Mouse (Mus musculus): ENCODE measurements at regions not wholly inside any gene's neighbourhood (a gene's known extent, or its start where the extent isn't known, plus 50 kb on each side); places are given as distances from the start of the nearest gene placed in this dataset.
"Not testable (repeated sequence)": the region's sequence is repeated elsewhere in the genome, so short reads cannot be mapped to it uniquely, and the experiment has no call there.

- DNase-seq (ENCODE audit: low read depth in 2 of 2, low spot score in 2 of 2) = no peak
These were observed 86.6 kb upstream of the Vmn1r2 start for GRCm38 (mm10) chr4:3080385-3081125.

DNA sequence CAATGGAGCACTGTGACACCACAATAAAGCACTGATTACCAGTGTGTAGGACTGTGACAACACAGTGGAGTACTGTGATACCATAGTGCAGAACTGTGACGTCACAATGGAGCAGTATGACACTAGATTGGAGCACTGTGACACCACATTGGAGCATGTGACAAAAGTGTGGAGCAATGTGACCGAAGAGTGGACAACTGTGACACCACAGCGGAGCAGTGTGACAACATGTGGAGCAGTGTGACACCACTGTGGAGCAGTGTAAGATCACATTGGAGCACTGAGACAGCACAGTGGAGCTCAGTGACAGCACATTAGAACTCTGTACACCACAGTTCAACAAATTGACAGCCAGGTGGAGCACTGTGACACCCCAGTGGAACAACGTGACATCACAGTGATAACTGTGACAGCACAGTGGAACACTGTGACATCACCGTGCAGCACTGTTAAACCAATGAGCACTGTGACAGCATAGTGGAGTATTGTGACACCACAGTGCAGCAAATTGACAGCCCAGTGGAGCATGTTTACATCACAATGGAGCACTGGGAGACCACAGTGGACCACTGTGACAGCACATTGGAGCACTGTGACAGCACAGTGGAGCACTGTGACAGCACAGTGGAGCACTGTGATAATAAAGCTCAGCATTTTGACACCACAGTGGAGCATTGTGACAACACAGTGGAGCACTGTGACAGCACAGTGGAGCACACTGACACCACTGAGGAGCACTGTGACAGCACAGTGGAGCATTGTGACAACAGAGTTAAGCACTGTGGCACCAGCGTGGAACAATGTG is 85.8 kb upstream of the Vmn1r2 start:
- DNase-seq (ENCODE audit: low read depth in 2 of 2, low spot score in 2 of 2) = no peak

DNA sequence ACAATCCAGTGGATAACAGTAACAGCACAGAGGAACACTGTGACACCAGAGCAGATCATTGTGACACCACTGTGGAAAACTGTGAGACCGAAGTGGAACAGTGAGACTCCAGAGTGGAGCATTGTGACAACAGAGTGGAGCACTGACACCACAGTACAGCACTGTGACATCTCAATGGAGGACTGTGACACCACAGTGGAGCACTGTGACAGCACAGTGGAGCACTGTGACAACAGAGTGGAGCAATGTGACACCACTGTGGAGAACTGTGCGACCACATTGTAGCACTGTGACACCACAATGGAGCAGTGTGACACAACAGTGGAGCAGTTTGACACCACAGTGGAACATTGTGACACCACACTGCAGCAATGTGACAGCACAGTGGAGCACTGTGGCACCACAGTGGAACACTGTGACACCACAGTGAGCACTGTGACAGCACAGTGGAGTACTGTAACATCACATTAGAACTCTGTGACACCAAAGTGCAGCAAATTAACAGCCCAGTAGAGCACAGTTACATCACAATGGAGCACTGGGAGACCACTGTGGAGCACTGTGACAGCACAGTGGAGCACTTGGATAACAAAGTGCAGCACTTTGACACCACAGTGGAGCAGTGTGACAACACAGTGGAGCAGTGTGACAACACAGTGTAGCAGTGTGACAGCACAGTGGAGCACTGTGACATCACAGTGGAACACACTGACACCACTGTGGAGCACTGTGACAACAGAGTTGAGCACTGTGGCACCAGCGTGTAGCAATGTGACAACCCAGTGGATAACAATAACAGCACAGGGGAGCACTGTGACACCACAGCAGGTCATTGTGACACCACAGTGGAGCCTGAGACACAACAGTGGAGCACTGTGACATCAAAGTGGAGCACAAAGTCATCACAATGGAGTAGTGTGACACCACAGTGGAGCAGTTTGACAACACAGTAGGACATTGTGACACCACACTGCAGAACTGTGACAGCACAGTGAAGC is 84.9 kb upstream of the Vmn1r2 start:
- DNase-seq (ENCODE audit: low read depth in 2 of 2, low spot score in 2 of 2) = no peak

DNA sequence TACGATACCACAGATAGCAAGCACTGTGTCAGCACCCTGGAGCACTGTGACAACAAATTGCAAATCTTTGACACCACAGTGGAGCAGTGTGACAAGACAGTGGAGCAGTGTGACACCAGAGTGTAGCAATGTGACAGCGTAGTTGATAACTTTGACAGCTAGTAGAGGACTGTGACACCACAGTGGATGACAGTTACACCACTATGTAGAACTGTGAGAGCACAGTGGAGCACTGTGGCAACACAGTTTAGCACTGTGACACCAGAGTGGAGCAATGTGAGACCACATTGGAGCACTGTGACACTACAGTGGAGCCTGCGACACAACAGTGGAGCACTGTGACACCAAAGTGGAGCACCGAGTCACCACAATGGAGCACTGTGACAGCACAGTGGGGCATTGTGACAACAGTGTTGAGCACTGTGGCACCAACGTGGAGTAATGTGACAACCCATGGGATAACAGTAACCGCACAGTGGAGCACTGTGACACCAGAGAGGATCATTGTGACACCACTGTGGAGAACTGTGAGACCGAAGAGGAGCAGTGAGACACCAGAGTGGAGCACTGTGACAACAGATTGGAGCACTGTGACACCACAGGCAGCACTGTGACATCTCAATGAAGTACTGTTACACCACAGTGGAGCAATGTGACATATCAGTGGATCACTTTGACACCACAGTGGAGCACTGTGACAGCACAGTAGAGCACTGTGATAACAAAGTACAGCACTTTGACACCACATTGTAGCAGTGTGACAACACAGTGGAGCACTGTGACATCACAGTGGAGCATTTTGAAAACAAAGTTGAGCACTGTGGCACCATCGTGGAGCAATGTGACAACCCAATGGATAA is 83.7 kb upstream of the Vmn1r2 start:
- no peak for DNase-seq (ENCODE audit: low read depth in 2 of 2, low spot score in 2 of 2)

GRCm38 (mm10) chr4:3084021-3084545 is 83.0 kb upstream of the Vmn1r2 start:
- DNase-seq (ENCODE audit: low read depth in 2 of 2, low spot score in 2 of 2) = no peak

- DNase-seq (ENCODE audit: low read depth in 2 of 2, low spot score in 2 of 2) = no peak
These were observed 81.4 kb upstream of the Vmn1r2 start for GRCm38 (mm10) chr4:3085456-3086448.

GRCm38 (mm10) chr4:3087616-3088015 is 79.5 kb upstream of the Vmn1r2 start:
- DNase-seq (ENCODE audit: low read depth in 2 of 2, low spot score in 2 of 2) = not testable (repeated sequence)

- DNase-seq (ENCODE audit: low read depth in 2 of 2, low spot score in 2 of 2) = no peak
These were observed 77.3 kb upstream of the Vmn1r2 start for GRCm38 (mm10) chr4:3089567-3090377.

- DNase-seq (ENCODE audit: low read depth in 2 of 2, low spot score in 2 of 2) = no peak
These were observed 76.8 kb upstream of the Vmn1r2 start for GRCm38 (mm10) chr4:3090378-3090735.

- DNase-seq (ENCODE audit: low read depth in 2 of 2, low spot score in 2 of 2) = no peak
These were observed 76.4 kb upstream of the Vmn1r2 start for GRCm38 (mm10) chr4:3090742-3091141.

Measured in CD8-positive naive resting alpha-beta T cell, adult 2 months (primary cell).